Mouse (Mus musculus) forebrain, embryonic 16.5 days (tissue): ENCODE results near the gene Dnaja3. TPM values are rescaled to one million over a fixed set of nuclear protein-coding genes. Genes with fewer than 3 reads are reported as not detected.

Experiments used
- ATAC-seq: fragments of 200-750 bp; cut with Nextera tagmentation; 2 replicates; pipeline ENCODE4 v1.8.0; 2017; ENCODE audit warnings: mild to moderate bottlenecking, moderate library complexity
- H3K27ac ChIP-seq: fragments of 300-500 bp; sonication (generic); 2 replicates; pipeline ENCODE4 v1.5.1; 2014; ENCODE audit warnings: low read length, control low read depth
- H3K27me3 ChIP-seq: fragments of 300-500 bp; sonication (generic); replicated peaks from 2 replicates; pipeline ENCODE4 v1.6.1; 2014; ENCODE audit warnings: low read length; ENCODE audit not compliant: control insufficient read depth, insufficient read depth
- H3K36me3 ChIP-seq: fragments of 300-500 bp; sonication (generic); 2 replicates; pipeline ENCODE4 v1.6.1; 2014; ENCODE audit not compliant: control insufficient read depth, insufficient read depth
- H3K4me1 ChIP-seq: fragments of 300-500 bp; sonication (generic); replicated peaks from 2 replicates; pipeline ENCODE4 v1.6.1; 2014; ENCODE audit warnings: low read length; ENCODE audit not compliant: control insufficient read depth, insufficient read depth
- H3K4me2 ChIP-seq: fragments of 300-500 bp; sonication (generic); 2 replicates; pipeline ENCODE4 v1.6.1; 2014; ENCODE audit warnings: mild to moderate bottlenecking, low read length, control low read depth
- H3K4me3 ChIP-seq: fragments of 300-500 bp; sonication (generic); replicated peaks from 2 replicates; pipeline ENCODE4 v1.5.1; 2014; ENCODE audit warnings: mild to moderate bottlenecking, low read length, control low read depth
- H3K9ac ChIP-seq: fragments of 300-500 bp; sonication (generic); replicated peaks from 2 replicates; pipeline ENCODE4 v1.6.1; 2014; ENCODE audit warnings: low read depth, low read length, control low read depth
- H3K9me3 ChIP-seq: fragments of 300-500 bp; sonication (generic); 2 replicates; pipeline ENCODE4 v1.6.1; 2016; ENCODE audit warnings: low read length; ENCODE audit not compliant: control insufficient read depth
- WGBS: fragments of 180-500 bp; shearing (Covaris S2); extraction: QIAGEN DNeasy Blood & Tissue Kit; methylation state at CpG from one replicate; pipeline ENCODE4 v1.1.7; 2014; 5-methylcytosine and 5-hydroxymethylcytosine counted together
- polyA plus RNA-seq: library from polyadenylated mRNA; unstranded; fragments of >200 nt; fragmentation: Nextera tagmentation; extraction: Ambion mirVana; gene quantifications from 2 replicates; pipeline ENCODE4 v1.2.1, GENCODE M21; 2015

Gene Dnaja3
- polyA plus RNA-seq, 1 experiment from 2014 or later: 61.9 TPM

DNA sequence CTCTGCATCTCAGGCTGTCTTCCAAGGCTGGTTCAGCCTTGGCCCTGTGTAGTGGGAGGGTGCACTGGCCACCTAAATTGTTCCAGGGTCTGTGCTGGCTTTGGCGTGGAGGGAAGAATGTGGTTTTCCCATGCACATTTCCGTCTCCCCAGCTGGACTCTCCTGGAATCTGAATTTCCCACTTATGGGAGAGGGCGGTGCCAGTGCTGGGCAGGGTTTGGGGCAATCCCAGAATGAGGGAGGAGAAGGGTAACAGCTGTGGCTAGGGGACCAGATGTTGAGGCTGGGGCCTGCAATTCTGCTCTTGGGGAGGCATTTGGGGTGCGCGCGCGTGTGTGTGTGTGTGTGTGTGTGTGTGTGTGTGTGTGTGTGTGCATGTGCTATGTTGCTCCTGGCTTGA, 42.5 kb upstream of the Dnaja3 start:
- no peak for ATAC-seq
- H3K27me3 ChIP-seq: no peaks in the 10 kb centered on the region
- no peaks in the 10 kb centered on the region for H3K9me3 ChIP-seq
- H3K36me3 ChIP-seq: no peaks in the 10 kb centered on the region
- 52% methylated on average over 7 of the region's 7 CpGs for WGBS
- peaks cover 61% of the 10 kb centered on the region for H3K4me1 ChIP-seq
- 0 out of 2 replicates have a peak overlapping the region, but pooled peaks have one; percentile 45 for H3K27ac ChIP-seq
- no peak overlapping the region for H3K4me3 ChIP-seq
- peak overlapping the region; percentile 91; the same call in 1 of the 2 replicates for H3K4me2 ChIP-seq
- 0 out of 2 replicates have a peak overlapping the region, but pooled peaks have one; percentile 20 for H3K9ac ChIP-seq

DNA sequence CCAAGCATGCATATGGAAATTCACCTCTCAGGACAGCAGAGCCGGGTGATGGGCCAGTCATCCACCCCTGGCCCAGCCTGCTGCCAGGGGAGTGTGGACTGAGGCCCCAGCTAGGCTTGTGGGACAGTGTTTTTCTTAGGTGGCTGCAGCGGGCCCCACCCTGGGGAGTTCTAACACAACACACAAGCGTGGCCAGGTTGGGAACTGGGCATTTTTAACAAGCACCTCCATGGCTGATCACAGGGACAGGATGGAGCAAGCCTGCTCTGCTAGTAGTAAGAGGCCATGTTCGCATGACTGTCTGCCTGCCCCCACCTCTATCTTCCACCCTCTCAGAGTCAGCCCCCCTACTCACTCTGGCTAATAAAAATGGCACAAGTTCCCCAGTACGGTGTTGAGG, 41.7 kb upstream of the Dnaja3 start:
- H3K4me3 ChIP-seq: no peak overlapping the region
- no peak for ATAC-seq
- H3K4me2 ChIP-seq: no peak overlapping the region
- no peaks in the 10 kb centered on the region for H3K36me3 ChIP-seq
- H3K27ac ChIP-seq: no peak overlapping the region
- H3K9me3 ChIP-seq: no peaks in the 10 kb centered on the region
- no peaks in the 10 kb centered on the region for H3K27me3 ChIP-seq
- peak overlapping the region; percentile 19 for H3K9ac ChIP-seq
- H3K4me1 ChIP-seq: peaks cover 53% of the 10 kb centered on the region
- WGBS: 74% methylated on average over 5 of the region's 5 CpGs

DNA sequence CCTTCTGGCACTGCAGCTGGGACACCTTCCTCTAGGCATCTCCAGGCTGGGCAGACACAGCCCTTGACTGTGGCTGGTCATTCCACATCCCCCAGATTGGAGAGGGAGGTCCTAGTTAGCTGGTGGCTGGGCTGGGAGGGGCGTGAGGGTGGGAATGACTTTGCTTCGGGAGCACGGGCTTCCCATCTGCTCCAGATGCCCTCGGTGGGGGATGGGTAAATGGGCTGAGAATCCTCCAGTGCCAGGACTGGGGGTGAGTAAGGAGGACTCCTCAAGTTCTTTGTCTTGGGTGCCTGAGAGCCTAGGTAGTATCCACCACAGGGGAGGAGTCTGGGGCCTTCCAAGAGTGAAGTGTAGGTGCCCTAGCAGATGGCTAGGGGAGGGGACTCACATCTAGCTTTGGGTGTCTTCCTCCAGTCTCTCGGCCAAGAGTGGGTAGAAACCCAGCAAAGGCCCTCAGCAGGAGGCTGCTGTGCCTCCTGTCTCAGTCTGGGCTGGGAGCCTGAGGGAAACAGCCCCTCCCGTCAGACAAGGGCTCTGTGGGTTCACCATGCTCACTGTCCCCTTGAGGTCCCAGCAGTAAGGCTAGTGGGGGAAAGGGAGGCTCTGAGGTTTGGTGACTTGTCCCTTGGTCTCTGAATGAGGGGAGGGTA, 40.8 kb upstream of the Dnaja3 start:
- ATAC-seq: no peak
- Histone ChIP-seq H3K9me3 (no peaks in the 10 kb centered on the region), H3K4me2 (no peak overlapping the region), H3K27me3 (no peaks in the 10 kb centered on the region), H3K36me3 (no peaks in the 10 kb centered on the region), H3K4me1 (peaks cover 45% of the 10 kb centered on the region), H3K4me3 (no peak overlapping the region), H3K9ac (no peak overlapping the region), H3K27ac (no peak overlapping the region)
- WGBS: 21% methylated on average over 6 of the region's 6 CpGs

DNA sequence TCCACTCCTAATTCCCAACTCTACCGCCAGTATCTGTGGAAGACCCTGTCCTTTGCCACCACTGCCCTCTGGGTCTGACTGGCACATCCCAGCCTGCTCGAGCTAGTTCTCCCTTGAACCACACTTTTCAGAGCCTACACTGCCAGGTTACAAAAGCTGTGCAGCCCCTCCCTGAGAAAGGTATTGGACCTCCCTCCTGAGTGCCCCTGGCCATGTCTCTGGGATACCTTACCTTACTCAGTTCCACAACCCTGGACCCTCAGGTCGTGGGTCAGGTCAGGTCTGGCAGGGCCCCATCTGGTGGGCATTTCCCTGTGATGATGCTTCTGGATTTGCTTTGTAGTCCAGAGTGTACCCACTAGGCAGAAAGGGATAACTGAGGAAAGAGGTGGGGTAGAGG, 40.2 kb upstream of the Dnaja3 start:
- H3K4me2 ChIP-seq: no peak overlapping the region
- WGBS: 86% methylated on average over 3 of the region's 3 CpGs
- no peaks in the 10 kb centered on the region for H3K36me3 ChIP-seq
- peaks cover 45% of the 10 kb centered on the region for H3K4me1 ChIP-seq
- H3K27ac ChIP-seq: no peak overlapping the region
- no peak for ATAC-seq
- no peaks in the 10 kb centered on the region for H3K27me3 ChIP-seq
- H3K4me3 ChIP-seq: no peak overlapping the region
- no peak overlapping the region for H3K9ac ChIP-seq
- no peaks in the 10 kb centered on the region for H3K9me3 ChIP-seq

DNA sequence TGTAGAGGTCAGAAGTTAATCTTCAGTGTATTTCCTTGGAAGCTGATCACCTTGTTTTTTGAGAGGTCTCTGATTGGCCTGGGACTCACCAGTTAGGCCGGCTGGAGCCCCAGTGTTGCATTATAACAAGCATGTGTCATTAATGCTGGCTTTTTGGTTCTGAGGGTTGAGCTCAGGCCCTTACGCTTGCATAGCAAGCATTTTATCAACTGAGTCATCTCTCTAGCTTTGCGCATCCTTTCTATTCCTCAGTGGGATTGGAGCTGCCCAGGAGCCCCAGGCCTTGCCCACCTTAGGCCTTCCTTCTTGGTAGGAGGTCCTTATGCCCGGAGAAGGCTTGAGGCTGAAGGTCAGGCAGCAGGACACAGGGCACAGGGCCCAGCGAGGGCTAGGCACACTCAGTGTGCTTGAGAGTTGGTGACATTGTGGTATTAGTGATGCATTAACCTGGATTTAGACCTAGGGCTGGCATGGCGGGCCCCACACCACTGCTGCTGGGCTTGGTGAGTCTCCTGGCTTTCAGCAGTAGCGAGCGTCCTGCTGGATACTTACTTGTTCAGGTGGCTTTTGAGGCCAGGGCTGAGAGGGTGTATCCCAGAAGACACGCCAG, 39.0 kb upstream of the Dnaja3 start:
- Histone ChIP-seq H3K9me3 (no peaks in the 10 kb centered on the region), H3K4me2 (no peak overlapping the region), H3K27me3 (no peaks in the 10 kb centered on the region), H3K4me1 (peaks cover 40% of the 10 kb centered on the region), H3K27ac (no peak overlapping the region), H3K4me3 (no peak overlapping the region), H3K9ac (no peak overlapping the region), H3K36me3 (no peaks in the 10 kb centered on the region)
- WGBS: 84% methylated on average over 9 of the region's 9 CpGs
- ATAC-seq: no peak

DNA sequence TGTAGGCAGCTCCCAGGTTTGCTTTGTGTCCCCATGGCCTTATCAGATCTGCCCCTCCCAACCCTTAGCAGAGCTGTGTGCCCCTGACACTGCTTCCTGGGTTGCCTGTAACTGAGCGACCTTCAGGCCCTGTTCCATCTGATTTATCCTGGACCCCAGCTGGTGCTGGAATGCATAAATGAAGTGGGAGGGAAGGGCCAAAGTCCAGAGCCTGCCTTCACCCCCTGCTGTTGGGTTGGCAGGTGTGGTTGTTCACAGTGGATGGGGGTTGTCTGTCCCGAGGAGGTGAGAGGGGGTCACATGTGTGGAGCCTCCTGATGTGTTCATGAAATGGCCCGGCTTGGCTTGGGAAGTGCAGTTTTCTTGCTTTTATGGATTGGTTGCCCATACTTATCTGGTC, 37.6 kb upstream of the Dnaja3 start:
- no peaks in the 10 kb centered on the region for H3K27me3 ChIP-seq
- H3K36me3 ChIP-seq: no peaks in the 10 kb centered on the region
- ATAC-seq: no peak
- H3K4me3 ChIP-seq: no peak overlapping the region
- H3K4me1 ChIP-seq: peaks cover 36% of the 10 kb centered on the region
- H3K4me2 ChIP-seq: no peak overlapping the region
- no peak overlapping the region for H3K9ac ChIP-seq
- 25% methylated on average over 3 of the region's 3 CpGs for WGBS
- no peaks in the 10 kb centered on the region for H3K9me3 ChIP-seq
- no peak overlapping the region for H3K27ac ChIP-seq

DNA sequence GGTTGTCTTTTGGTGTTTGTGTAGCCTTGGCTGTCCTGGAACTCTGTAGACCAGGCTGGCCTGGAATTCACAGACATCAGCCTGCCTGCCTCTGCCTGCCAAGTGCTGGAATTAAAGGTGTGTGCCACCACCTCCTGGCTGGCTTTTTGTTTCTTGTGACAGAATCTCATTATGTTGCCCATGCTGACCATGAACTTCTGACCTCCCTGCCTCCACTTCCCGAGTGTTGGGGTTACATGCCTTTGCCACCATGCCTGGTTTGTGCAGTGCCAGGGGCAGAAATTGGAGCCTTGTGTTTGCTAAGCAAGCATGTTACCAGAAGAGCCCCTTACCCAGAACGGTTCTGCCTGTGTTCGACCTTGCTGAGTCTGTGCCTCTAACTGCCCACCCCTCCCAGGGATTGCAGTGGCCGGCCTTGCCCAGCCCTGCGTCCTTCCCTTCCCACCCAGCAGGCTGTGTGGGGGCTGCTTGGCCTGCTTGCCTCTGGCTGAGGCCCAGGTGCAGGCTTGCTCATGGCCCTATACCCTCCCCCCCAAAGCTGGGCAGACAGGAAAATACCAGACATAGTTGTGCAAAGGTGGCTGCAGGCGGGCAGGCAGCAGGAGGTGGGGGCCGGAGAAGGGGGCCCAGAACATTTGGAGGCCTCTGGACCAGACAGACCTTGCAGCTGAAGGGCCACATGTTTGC, 36.9 kb upstream of the Dnaja3 start:
- WGBS: 33% methylated on average over 7 of the region's 7 CpGs
- H3K4me1 ChIP-seq: peaks cover 31% of the 10 kb centered on the region
- no peak overlapping the region for H3K9ac ChIP-seq

DNA sequence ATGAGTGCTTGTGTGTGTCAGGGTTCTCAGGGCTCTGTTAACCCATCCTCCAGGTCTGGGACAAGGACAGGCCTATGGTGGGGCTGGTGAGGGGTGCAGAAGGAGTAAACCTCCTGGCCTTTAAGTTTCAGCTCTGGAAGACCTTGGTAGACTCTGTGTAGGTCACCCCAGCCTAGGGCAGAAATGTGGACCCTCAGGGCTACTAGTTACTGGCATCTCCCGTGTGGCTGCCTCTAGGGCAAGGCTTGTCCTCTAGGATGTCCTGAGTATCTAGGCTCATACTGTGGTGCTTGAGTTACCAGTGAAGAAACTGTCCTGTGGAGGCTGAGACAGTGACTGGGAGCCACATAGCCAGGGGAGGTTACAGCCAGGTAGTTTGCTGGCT, 36.3 kb upstream of the Dnaja3 start:
- no peak overlapping the region for H3K9ac ChIP-seq
- H3K9me3 ChIP-seq: no peaks in the 10 kb centered on the region
- no peaks in the 10 kb centered on the region for H3K27me3 ChIP-seq
- ATAC-seq: no peak
- H3K4me1 ChIP-seq: peaks cover 28% of the 10 kb centered on the region
- no peak overlapping the region for H3K27ac ChIP-seq
- H3K36me3 ChIP-seq: no peaks in the 10 kb centered on the region
- no peak overlapping the region for H3K4me3 ChIP-seq
- 88% methylated on average over 1 of the region's 1 CpGs for WGBS
- no peak overlapping the region for H3K4me2 ChIP-seq

More for the DNA sequence above, 36.9 kb upstream of the Dnaja3 start:
- H3K27ac ChIP-seq: no peak overlapping the region
- ATAC-seq: no peak
- no peak overlapping the region for H3K4me2 ChIP-seq
- no peaks in the 10 kb centered on the region for H3K27me3 ChIP-seq
- H3K4me3 ChIP-seq: no peak overlapping the region
- H3K36me3 ChIP-seq: no peaks in the 10 kb centered on the region
- no peaks in the 10 kb centered on the region for H3K9me3 ChIP-seq

DNA sequence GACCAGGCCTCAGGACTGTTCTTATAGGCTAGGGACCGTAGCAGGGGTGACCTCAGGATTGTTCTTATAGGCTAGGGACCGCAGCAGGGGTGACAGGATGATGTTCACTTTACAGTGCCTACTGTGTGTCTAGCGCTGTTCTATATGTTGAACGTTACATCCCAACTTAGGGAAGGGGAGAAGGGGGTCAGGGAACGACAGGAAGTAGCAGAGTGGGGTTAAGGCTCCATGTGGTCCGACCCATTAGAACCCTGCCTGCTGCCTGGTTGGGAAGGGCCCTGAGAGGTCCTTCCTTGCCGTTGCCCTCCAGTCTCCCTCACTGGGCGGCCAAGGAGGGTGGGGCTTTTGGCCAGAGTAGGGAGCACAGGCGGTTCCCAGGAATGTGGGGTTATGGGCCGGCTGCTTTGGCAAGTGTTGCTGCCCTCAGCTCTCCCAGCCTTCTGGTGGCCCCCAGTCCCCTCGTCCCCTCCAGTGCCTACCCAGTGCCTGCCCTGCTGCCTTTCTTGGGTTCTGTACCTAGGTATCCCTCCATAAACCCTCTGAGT, 35.4 kb upstream of the Dnaja3 start:
- Histone ChIP-seq H3K27ac (no peak overlapping the region), H3K4me2 (no peak overlapping the region), H3K36me3 (no peaks in the 10 kb centered on the region), H3K27me3 (no peaks in the 10 kb centered on the region), H3K4me1 (peaks cover 19% of the 10 kb centered on the region), H3K9ac (no peak overlapping the region), H3K4me3 (no peak overlapping the region), H3K9me3 (no peaks in the 10 kb centered on the region)
- WGBS: 73% methylated on average over 11 of the region's 11 CpGs
- ATAC-seq: no peak
